Mouse (Mus musculus) adrenal gland, postnatal 14 days (tissue): Measurements from ENCODE around the gene Rassf2. TPM values are rescaled to one million over a fixed set of nuclear protein-coding genes. Genes with fewer than 3 reads are reported as not detected.

Experiments
- DNase-seq: peaks from one replicate; pipeline ENCODE4 v3.0.0; 2021; ENCODE audit warnings: mixed read lengths
- total RNA-seq: library from RNA; stranded (reverse); gene quantifications from 2 replicates; pipeline ENCODE4 v1.2.3, GENCODE M21; 2021

Gene Rassf2
- total RNA-seq, 1 experiment from 2014 or later, result 9.4 TPM

- DNase-seq, result no peak
Observed at GRCm38 (mm10) chr2:132034590-132035469, 4.8 kb upstream of the Rassf2 start.

GRCm38 (mm10) chr2:132031364-132032095 is 1.5 kb upstream of the Rassf2 start:
- DNase-seq, result no peak

- DNase-seq, result no peak
Observed at GRCm38 (mm10) chr2:132030418-132031363, 633 bp upstream of the Rassf2 start.

GRCm38 (mm10) chr2:132028894-132029605 is 1.0 kb downstream of the Rassf2 start:
- DNase-seq, result peak; percentile 47

- DNase-seq, result no peak
Observed at GRCm38 (mm10) chr2:132028107-132028506, 2.0 kb downstream of the Rassf2 start.

GRCm38 (mm10) chr2:132027366-132027765 is 2.7 kb downstream of the Rassf2 start:
- DNase-seq, result no peak

GRCm38 (mm10) chr2:132024028-132024427 is 6.0 kb downstream of the Rassf2 start:
- no peak for DNase-seq

- DNase-seq, result no peak
Observed at GRCm38 (mm10) chr2:132022621-132023020, 7.4 kb downstream of the Rassf2 start.

- DNase-seq, result no peak
Observed at GRCm38 (mm10) chr2:132021616-132022015, 8.4 kb downstream of the Rassf2 start.

GRCm38 (mm10) chr2:132020991-132021541 is 9.0 kb downstream of the Rassf2 start:
- peak; percentile 37 for DNase-seq

- DNase-seq, result no peak
Observed at GRCm38 (mm10) chr2:132020420-132020819, 9.6 kb downstream of the Rassf2 start.

- no peak for DNase-seq
Observed at GRCm38 (mm10) chr2:132019372-132019811, 10.7 kb downstream of the Rassf2 start.

- no peak for DNase-seq
Observed at GRCm38 (mm10) chr2:132018156-132018555, 11.9 kb downstream of the Rassf2 start.

GRCm38 (mm10) chr2:132017611-132018010 is 12.4 kb downstream of the Rassf2 start:
- peak; percentile 50 for DNase-seq

- DNase-seq, result no peak
Observed at GRCm38 (mm10) chr2:132016034-132016433, 14.0 kb downstream of the Rassf2 start.

- no peak for DNase-seq
Observed at GRCm38 (mm10) chr2:132013152-132013551, 16.9 kb downstream of the Rassf2 start.

- no peak for DNase-seq
Observed at GRCm38 (mm10) chr2:132010781-132011180, 19.3 kb downstream of the Rassf2 start.

GRCm38 (mm10) chr2:132008186-132008585 is 21.9 kb downstream of the Rassf2 start:
- DNase-seq, result no peak

- no peak for DNase-seq
Observed at GRCm38 (mm10) chr2:132007475-132007819, 22.6 kb downstream of the Rassf2 start.

GRCm38 (mm10) chr2:132006561-132007474 is 23.2 kb downstream of the Rassf2 start:
- DNase-seq, result peak; percentile 49
